Mouse (Mus musculus): ENCODE measurements at regions not wholly inside any gene's neighbourhood (a gene's known extent, or its start where the extent isn't known, plus 50 kb on each side); places are given as distances from the start of the nearest gene placed in this dataset.

DNA sequence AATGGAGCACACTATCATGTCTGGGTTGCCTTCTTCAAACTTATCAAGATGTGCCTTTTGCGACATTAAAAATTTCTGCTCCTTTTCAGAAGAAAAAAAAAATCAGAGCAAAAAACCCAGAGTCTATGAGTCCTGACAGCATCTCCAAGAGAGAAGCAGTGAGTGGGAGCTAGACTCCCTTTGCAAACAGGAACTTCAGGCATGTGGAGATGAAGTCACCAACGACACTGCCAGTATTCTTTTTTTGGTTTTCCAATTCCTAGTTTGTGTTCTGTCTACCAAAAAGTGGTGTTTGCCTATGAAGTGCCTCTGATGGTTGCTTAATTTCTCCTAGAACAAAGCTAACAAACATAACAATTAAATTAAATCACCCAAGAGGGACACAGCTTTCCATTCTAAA is 457.2 kb upstream of the Nr2f1 start:
- TF ChIP-seq CTCF (IDR thresholded peaks at IDR 0.05; ENCODE audit: extremely low read depth, insufficient read depth, low read length) (no peak), POLR2A (IDR thresholded peaks at IDR 0.05; ENCODE audit: extremely low read depth, insufficient read depth, low read length) (no peak)
